Comparison of ENCODE assay signal across 14 mouse cellular contexts in the genomic region with DNA sequence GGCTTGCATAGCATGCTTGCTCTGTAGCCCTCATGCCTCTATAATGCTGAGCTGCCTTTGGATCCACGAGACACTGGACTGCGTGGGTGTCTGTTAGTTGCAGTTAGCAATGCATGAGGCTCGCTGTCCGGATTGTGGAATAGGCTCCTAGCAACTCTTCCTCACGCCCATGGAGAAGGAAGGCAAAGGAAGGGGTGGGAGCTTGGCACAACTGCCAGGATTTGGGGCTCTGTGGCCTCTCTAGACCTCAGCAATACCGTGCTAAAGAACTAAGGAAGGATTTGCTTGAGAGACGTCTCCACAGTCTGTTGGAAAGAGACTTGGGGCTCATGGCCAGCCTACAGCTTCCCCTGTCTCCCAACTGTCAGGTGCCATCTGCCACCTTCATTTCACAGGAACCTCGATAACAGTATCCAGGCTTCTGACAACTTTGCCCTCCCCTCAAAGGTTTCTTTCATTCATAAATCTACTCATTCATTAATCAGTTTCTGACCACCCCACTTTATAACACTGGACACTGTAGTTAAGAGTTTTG. TPM values are rescaled to one million over a fixed set of nuclear protein-coding genes. Genes with fewer than 3 reads are reported as not detected.
DNase-seq lines count a peak whose midpoint lies in the region; ATAC-seq and TF ChIP-seq lines count a peak whose summit lies in the region.
"Had no signal": no experiment of that assay in that cellular context is flagged by ENCODE, and none has a peak within 500 bp of the region (broad histone marks: within the 10 kb centered on the region; RNA-seq: fewer than 3 reads in every experiment).

No protein-coding gene starts in this region.

- H3K27me3 ChIP-seq in heart, embryonic 14.5 days (ENCODE audit: control insufficient read depth, insufficient read depth, low read length) = no peaks in the 10 kb centered on the region
- H3K27me3 ChIP-seq in heart, embryonic 10.5 days (ENCODE audit: insufficient read depth, poor library complexity, severe bottlenecking) = no peaks in the 10 kb centered on the region
- H3K27me3 ChIP-seq in forebrain, embryonic 13.5 days = no peaks in the 10 kb centered on the region
- no peaks in the 10 kb centered on the region for H3K27me3 ChIP-seq in intestine, postnatal 0 days (replicated peaks; ENCODE audit: control insufficient read depth, insufficient read depth, low read length)
- H3K27me3 ChIP-seq in neural tube, embryonic 14.5 days (ENCODE audit: control insufficient read depth, insufficient read depth, low read length) = no peaks in the 10 kb centered on the region

- no peaks in the 10 kb centered on the region for H3K9me3 ChIP-seq in heart, embryonic 14.5 days (ENCODE audit: control insufficient read depth, low read length)
- no peaks in the 10 kb centered on the region for H3K9me3 ChIP-seq in heart, embryonic 10.5 days
- no peaks in the 10 kb centered on the region for H3K9me3 ChIP-seq in forebrain, embryonic 13.5 days (replicated peaks)
- H3K9me3 ChIP-seq in intestine, postnatal 0 days (ENCODE audit: control insufficient read depth) = no peaks in the 10 kb centered on the region
- H3K9me3 ChIP-seq in neural tube, embryonic 14.5 days (ENCODE audit: control insufficient read depth, low read length) = no peaks in the 10 kb centered on the region

- H3K4me1 ChIP-seq in heart, embryonic 14.5 days (ENCODE audit: control insufficient read depth in 2 of 2, insufficient read depth in 2 of 2, low read length in 2 of 2) = peaks cover 2 to 11% of the 10 kb centered on the region in 2 experiments
- peaks cover 14% of the 10 kb centered on the region for H3K4me1 ChIP-seq in heart, embryonic 10.5 days
- peaks cover 28% of the 10 kb centered on the region for H3K4me1 ChIP-seq in forebrain, embryonic 13.5 days
- peaks cover 11% of the 10 kb centered on the region; the same call in 1 of the 2 replicates for H3K4me1 ChIP-seq in intestine, postnatal 0 days (replicated peaks; ENCODE audit: control insufficient read depth, insufficient read depth, low read length)
- H3K4me1 ChIP-seq in neural tube, embryonic 14.5 days (ENCODE audit: control insufficient read depth, insufficient read depth, low read length) = peaks cover 14% of the 10 kb centered on the region; the same call in 1 of the 2 replicates

- H3K9ac ChIP-seq in heart, embryonic 14.5 days (ENCODE audit: low read length) = peak overlapping the region; percentile 68; the same call in 1 of the 2 replicates
- H3K9ac ChIP-seq in forebrain, embryonic 13.5 days = peak overlapping the region; percentile 68
- H3K9ac ChIP-seq in intestine, postnatal 0 days (ENCODE audit: low read depth, low read length) = no peak overlapping the region
- H3K9ac ChIP-seq in neural tube, embryonic 14.5 days (replicated peaks; ENCODE audit: low read depth, low read length) = no peak overlapping the region
- H3K9ac ChIP-seq: liver, postnatal 0 days had no signal

- WGBS in heart, embryonic 14.5 days = 89% methylated on average over 8 of the region's 8 CpGs
- WGBS in heart, embryonic 10.5 days = 86% methylated on average over 8 of the region's 8 CpGs
- 85% methylated on average over 8 of the region's 8 CpGs for WGBS in forebrain, embryonic 13.5 days
- WGBS in intestine, postnatal 0 days = 84% methylated on average over 8 of the region's 8 CpGs
- WGBS in neural tube, embryonic 14.5 days = 75% methylated on average over 8 of the region's 8 CpGs

- ATAC-seq in heart, embryonic 14.5 days (ENCODE audit: insufficient number of reproducible peaks, insufficient read depth, low FRiP score, low read depth) = no peak
- no peak for ATAC-seq in forebrain, embryonic 13.5 days
- ATAC-seq in intestine, postnatal 0 days = no peak
- no peak for ATAC-seq in neural tube, embryonic 14.5 days (ENCODE audit: low read depth)
- ATAC-seq: CD4-positive, CD25-positive, alpha-beta regulatory T cell, adult 4 months; liver, postnatal 0 days had no signal

- no peak overlapping the region for H3K4me2 ChIP-seq in heart, embryonic 14.5 days (ENCODE audit: low read length)
- H3K4me2 ChIP-seq in forebrain, embryonic 13.5 days = no peak overlapping the region
- no peak overlapping the region for H3K4me2 ChIP-seq in intestine, postnatal 0 days (replicated peaks; ENCODE audit: low read depth)
- H3K4me2 ChIP-seq in neural tube, embryonic 14.5 days (ENCODE audit: low read depth, low read length) = no peak overlapping the region

- peaks cover 66% of the 10 kb centered on the region for H3K36me3 ChIP-seq in heart, embryonic 14.5 days (ENCODE audit: control insufficient read depth, insufficient read depth, low read length)
- peaks cover 63% of the 10 kb centered on the region for H3K36me3 ChIP-seq in heart, embryonic 10.5 days
- H3K36me3 ChIP-seq in forebrain, embryonic 13.5 days (ENCODE audit: poor library complexity, severe bottlenecking) = peaks cover 33% of the 10 kb centered on the region
- H3K36me3 ChIP-seq in intestine, postnatal 0 days (ENCODE audit: control insufficient read depth, insufficient read depth) = peaks cover 14% of the 10 kb centered on the region
- no peaks in the 10 kb centered on the region for H3K36me3 ChIP-seq in neural tube, embryonic 14.5 days (ENCODE audit: control insufficient read depth, insufficient read depth, low read length)

- H3K4me3 ChIP-seq in heart, embryonic 14.5 days (ENCODE audit: control insufficient read depth in 1 of 2, insufficient read depth in 1 of 2, low read depth in 1 of 2, low read length in 2 of 2) = no peak overlapping the region
- no peak overlapping the region for H3K4me3 ChIP-seq in heart, embryonic 10.5 days
- H3K4me3 ChIP-seq in forebrain, embryonic 13.5 days = no peak overlapping the region
- H3K4me3 ChIP-seq in intestine, postnatal 0 days (ENCODE audit: low read depth, low read length) = no peak overlapping the region
- no peak overlapping the region for H3K4me3 ChIP-seq in neural tube, embryonic 14.5 days (ENCODE audit: low read depth, low read length)
- H3K4me3 ChIP-seq in layer of hippocampus, adult 2 months = no peak overlapping the region
- H3K4me3 ChIP-seq: erythroblast, embryonic 14.5 days had no signal

- DNase-seq in heart, embryonic 10.5 days (ENCODE audit: low spot score) = no peak
- DNase-seq in lung, postnatal 25 days (ENCODE audit: low spot score) = no peak
- DNase-seq in ovary, postnatal 10 days (ENCODE audit: low spot score) = no peak
- DNase-seq in layer of hippocampus, adult 2 months (ENCODE audit: low spot score in 2 of 2) = no peak
- DNase-seq: cerebellum, adult 11-12 months; liver, postnatal 0 days; right cerebral cortex, adult 18-20 months; thymus, postnatal 14 days had no signal

- peak overlapping the region in 1 of 2 experiments; percentile 70; a peak in 1 of 4 replicates for H3K27ac ChIP-seq in heart, embryonic 14.5 days (replicated peaks in 1 of 2; ENCODE audit: control insufficient read depth in 1 of 2, insufficient read depth in 1 of 2, low read depth in 2 of 2, low read length in 2 of 2)
- no peak overlapping the region; the same call in 1 of the 2 replicates for H3K27ac ChIP-seq in heart, embryonic 10.5 days
- peak overlapping the region; percentile 92 for H3K27ac ChIP-seq in forebrain, embryonic 13.5 days
- peak overlapping the region; percentile 3; the same call in 1 of the 2 replicates for H3K27ac ChIP-seq in intestine, postnatal 0 days (ENCODE audit: low read depth, low read length)
- peak overlapping the region; percentile 94 for H3K27ac ChIP-seq in neural tube, embryonic 14.5 days (ENCODE audit: low read depth, low read length)
- no peak overlapping the region for H3K27ac ChIP-seq in layer of hippocampus, adult 2 months

- TF ChIP-seq CTCF in intestine, postnatal 0 days (IDR thresholded peaks at IDR 0.05; ENCODE audit: low read depth) = no peak
- no peak for TF ChIP-seq CTCF in layer of hippocampus, adult 2 months (conservative IDR thresholded peaks at IDR 0.05)

RNA-seq across cellular contexts. Expression of gene Lrrc75a, which starts 33.4 kb away (rescaled TPM):
- 19.4 and 21.2 TPM in 2 replicates for polyA plus RNA-seq in heart, embryonic 14.5 days (2014; fragmentation: Nextera tagmentation; extraction: Ambion mirVana)
- 14.9 and 17.2 TPM in 2 replicates for polyA plus RNA-seq in heart, embryonic 10.5 days (2016; fragmentation: Nextera tagmentation; extraction: Ambion mirVana)
- 8.0 and 9.4 TPM in 2 replicates for polyA plus RNA-seq in forebrain, embryonic 13.5 days (2015; fragmentation: Nextera tagmentation; extraction: Ambion mirVana)
- polyA plus RNA-seq in intestine, postnatal 0 days (2015; fragmentation: Nextera tagmentation; extraction: Ambion mirVana) = 31.9 and 32.3 TPM in 2 replicates
- 10.1 and 10.5 TPM in 2 replicates for polyA plus RNA-seq in neural tube, embryonic 14.5 days (2014; fragmentation: Nextera tagmentation; extraction: Ambion mirVana)
- 1 to 10 TPM; 7.3 to 7.6 TPM for total RNA-seq in layer of hippocampus, adult 2 months (2021)

RNA-seq across cellular contexts. Expression of gene Mmgt2, which starts 33.5 kb away (rescaled TPM):
- 55.9 and 56.7 TPM in 2 replicates for polyA plus RNA-seq in heart, embryonic 14.5 days (2014; fragmentation: Nextera tagmentation; extraction: Ambion mirVana)
- polyA plus RNA-seq in heart, embryonic 10.5 days (2016; fragmentation: Nextera tagmentation; extraction: Ambion mirVana) = 40.5 and 49.6 TPM in 2 replicates
- polyA plus RNA-seq in forebrain, embryonic 13.5 days (2015; fragmentation: Nextera tagmentation; extraction: Ambion mirVana) = 31.3 and 33.2 TPM in 2 replicates
- 62.2 and 67.7 TPM in 2 replicates for polyA plus RNA-seq in intestine, postnatal 0 days (2015; fragmentation: Nextera tagmentation; extraction: Ambion mirVana)
- polyA plus RNA-seq in neural tube, embryonic 14.5 days (2014; fragmentation: Nextera tagmentation; extraction: Ambion mirVana) = 25.9 and 27.4 TPM in 2 replicates
- 10 to 100 TPM; 15.8 to 16.5 TPM for total RNA-seq in layer of hippocampus, adult 2 months (2021)

RNA-seq across cellular contexts. Expression of gene Trpv2, which starts 40.7 kb away (rescaled TPM):
- 3.7 and 4.2 TPM in 2 replicates for polyA plus RNA-seq in heart, embryonic 14.5 days (2014; fragmentation: Nextera tagmentation; extraction: Ambion mirVana)
- polyA plus RNA-seq in heart, embryonic 10.5 days (2016; fragmentation: Nextera tagmentation; extraction: Ambion mirVana) = 4.2 and 5.9 TPM in 2 replicates
- polyA plus RNA-seq in forebrain, embryonic 13.5 days (2015; fragmentation: Nextera tagmentation; extraction: Ambion mirVana) = 8.2 and 9.1 TPM in 2 replicates
- polyA plus RNA-seq in intestine, postnatal 0 days (2015; fragmentation: Nextera tagmentation; extraction: Ambion mirVana) = 6.0 and 6.3 TPM in 2 replicates
- 25.1 and 25.8 TPM in 2 replicates for polyA plus RNA-seq in neural tube, embryonic 14.5 days (2014; fragmentation: Nextera tagmentation; extraction: Ambion mirVana)
- total RNA-seq in layer of hippocampus, adult 2 months (2021) = 10 to 100 TPM; 12.8 to 14.0 TPM

Comparison
In these comparisons a context has a peak if more than half of its experiments do, and no peak if none do; other contexts are left out.
1. H3K27ac ChIP-seq: peak in forebrain, embryonic 13.5 days (single experiment), intestine, postnatal 0 days (single experiment) and neural tube, embryonic 14.5 days (single experiment); none in heart, embryonic 10.5 days (single experiment) and layer of hippocampus, adult 2 months (single experiment).
2. H3K9ac ChIP-seq: peak in heart, embryonic 14.5 days (single experiment) and forebrain, embryonic 13.5 days (single experiment); none in intestine, postnatal 0 days (single experiment) and neural tube, embryonic 14.5 days (single experiment).